Mouse (Mus musculus): ENCODE measurements around the gene Fam131b.

- TF ChIP-seq CTCF (IDR thresholded peaks at IDR 0.05; ENCODE audit: borderline replicate concordance, control insufficient read depth, extremely low read depth, insufficient read depth, low read length, poor library complexity), result 0 out of 2 replicates have a peak, but pooled peaks have one; percentile 15
- TF ChIP-seq POLR2A (IDR thresholded peaks at IDR 0.05; ENCODE audit: control insufficient read depth, extremely low read depth, insufficient read depth, low read length, poor library complexity), result 0 out of 2 replicates have a peak, but pooled peaks have one; percentile 27
Measured at GRCm38 (mm10) chr6:42343361-42344120, 19.1 kb upstream of the Fam131b start.
